Mouse (Mus musculus) E14TG2a.4 (cell line): ENCODE results near the gene Hoxc4.

Experiments
- CTCF ChIP-seq: conservative IDR thresholded peaks from 2 replicates; pipeline ENCODE4 v1.5.1; 2014; ENCODE audit warnings: low read length
- NANOG ChIP-seq: IDR thresholded peaks from 2 replicates; pipeline ENCODE4 v1.6.1; 2014; ENCODE audit warnings: borderline replicate concordance, low read length, mixed read lengths
- POU5F1 ChIP-seq: IDR thresholded peaks from 2 replicates; pipeline ENCODE4 v1.6.1; 2014; ENCODE audit warnings: low read length, borderline replicate concordance

DNA sequence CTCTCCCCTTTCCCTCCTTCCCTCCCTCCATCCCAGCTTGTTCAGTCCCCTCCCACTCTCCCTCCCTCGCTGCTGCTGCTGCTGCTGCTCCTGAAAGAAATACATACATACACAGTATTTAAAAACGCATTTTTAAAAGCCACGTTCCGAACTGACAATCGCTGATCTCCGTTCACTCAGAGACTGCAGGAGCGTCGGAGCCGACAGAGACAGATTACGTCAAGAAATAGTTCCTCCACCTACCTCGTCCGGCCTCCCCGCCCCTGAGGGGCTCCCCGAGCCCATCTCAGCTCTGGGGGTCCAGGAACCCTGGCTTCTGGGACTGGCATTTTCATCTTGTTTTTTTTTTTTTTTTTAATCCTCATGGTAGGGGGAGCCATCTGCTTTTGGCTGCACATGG, 37.8 kb upstream of the Hoxc4 start:
- TF ChIP-seq CTCF (no peak), POU5F1 (no peak), NANOG (no peak)
